Mouse (Mus musculus) myocyte (in vitro differentiated cells): ENCODE data around the gene Sfta2.

Experiments used
- E2F4 ChIP-seq: IDR thresholded peaks from one replicate; pipeline ENCODE4 v1.6.1; 2011; ENCODE audit warnings: mild to moderate bottlenecking, control low read depth, moderate library complexity; ENCODE audit not compliant: insufficient read depth
- MAX ChIP-seq: IDR thresholded peaks from one replicate; pipeline ENCODE4 v1.6.1; 2011; ENCODE audit warnings: low read depth, mild to moderate bottlenecking, control low read depth
- MYOD1 ChIP-seq, 3 experiments: IDR thresholded peaks; one replicate each; pipeline ENCODE4 v1.6.1; 2011; ENCODE audit warnings: control low read depth in 2 of 3, low read depth in 2 of 3, mild to moderate bottlenecking in 2 of 3, moderate library complexity in 1 of 3; ENCODE audit not compliant: insufficient read length in 2 of 3, control insufficient read depth in 1 of 3
- POLR2A ChIP-seq: IDR thresholded peaks from one replicate; pipeline ENCODE4 v1.6.1; 2011; ENCODE audit warnings: low read depth, mild to moderate bottlenecking, control low read depth, moderate library complexity; ENCODE audit not compliant: insufficient read length
- TCF12 ChIP-seq: IDR thresholded peaks from one replicate; pipeline ENCODE4 v1.6.1; 2011; ENCODE audit warnings: mild to moderate bottlenecking, control low read depth; ENCODE audit not compliant: poor library complexity, insufficient read depth, severe bottlenecking
- USF1 ChIP-seq: IDR thresholded peaks from one replicate; pipeline ENCODE4 v1.6.1; 2011; ENCODE audit warnings: low read depth, mild to moderate bottlenecking, control low read depth, moderate library complexity

DNA sequence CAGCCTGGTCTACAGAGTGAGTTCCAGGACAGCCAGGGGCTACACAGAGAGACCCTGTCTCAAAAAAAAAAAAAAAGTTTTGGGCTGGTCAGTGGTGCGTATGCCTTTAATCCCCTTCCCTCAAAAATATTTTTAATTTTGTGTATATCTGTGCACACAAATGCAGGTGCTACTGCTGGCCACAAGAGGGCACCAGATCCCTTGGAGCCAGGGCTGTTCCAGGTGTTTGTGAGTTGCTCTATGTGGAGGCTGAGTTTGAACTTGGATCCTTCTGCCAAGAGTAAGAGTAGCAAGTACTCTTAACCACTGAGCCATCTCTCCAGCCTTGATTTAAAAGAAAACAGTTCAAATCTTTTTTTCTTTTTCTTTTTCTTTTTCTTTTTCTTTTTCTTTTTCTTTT is 18.4 kb upstream of the Sfta2 start:
- TF ChIP-seq POLR2A = no peak
- TF ChIP-seq MYOD1 (IDR thresholded peaks at IDR 0.05; ENCODE audit: control insufficient read depth in 1 of 3, insufficient read length in 2 of 3, low read depth in 2 of 3) = no peak
- no peak for TF ChIP-seq USF1
- TF ChIP-seq TCF12 = no peak
- TF ChIP-seq E2F4 = no peak
- no peak for TF ChIP-seq MAX
